In genomic region chr10:127122784-127123435, GRCm38 (mm10) we compare ENCODE assay signal across 8 mouse cellular contexts. TPM values are rescaled to one million over a fixed set of nuclear protein-coding genes. Genes with fewer than 3 reads are reported as not detected.
A peak's percentile ranks its signal among the peaks of the same experiment; 100 is the strongest.
DNase-seq lines count a peak whose midpoint lies in the region; ATAC-seq and TF ChIP-seq lines count a peak whose summit lies in the region.

No protein-coding gene starts in this region.

- H3K9ac ChIP-seq in hindbrain, postnatal 0 days (replicated peaks; ENCODE audit: low read length) = peak overlapping the region; percentile 44
- peak overlapping the region; percentile 62 for H3K9ac ChIP-seq in liver, embryonic 12.5 days

- H3K4me3 ChIP-seq in embryonic facial prominence, embryonic 10.5 days = peak overlapping the region; percentile 54
- peak overlapping the region; percentile 27 for H3K4me3 ChIP-seq in hindbrain, postnatal 0 days (ENCODE audit: low read length)
- peak overlapping the region; percentile 42 for H3K4me3 ChIP-seq in liver, embryonic 12.5 days

- TF ChIP-seq CTCF in hindbrain, postnatal 0 days (IDR thresholded peaks at IDR 0.05; ENCODE audit: low read depth) = no peak

- DNase-seq in adrenal gland, adult 2 months = peak; percentile 26
- no peak for DNase-seq in adrenal gland, adult 8-10 months
- DNase-seq in MEL-GATA-1-ER (ENCODE audit: extremely low read depth, low read depth) = peak; percentile 79
- DNase-seq in embryonic facial prominence, embryonic 10.5 days (ENCODE audit: low spot score) = peak; percentile 61
- DNase-seq in hindbrain, postnatal 0 days (ENCODE audit: low spot score) = peak; percentile 81
- peak; percentile 66 for DNase-seq in right cerebral cortex, adult 18-20 months

- H3K4me2 ChIP-seq in hindbrain, postnatal 0 days (ENCODE audit: low read depth, low read length) = peak overlapping the region; percentile 85
- H3K4me2 ChIP-seq in liver, embryonic 12.5 days = peak overlapping the region; percentile 89

- peak overlapping the region; percentile 26 for H3K27ac ChIP-seq in embryonic facial prominence, embryonic 10.5 days (replicated peaks)
- H3K27ac ChIP-seq in hindbrain, postnatal 0 days = peak overlapping the region; percentile 86
- peak overlapping the region; percentile 89 for H3K27ac ChIP-seq in liver, embryonic 12.5 days

- no peaks in the 10 kb centered on the region for H3K27me3 ChIP-seq in embryonic facial prominence, embryonic 10.5 days (replicated peaks; ENCODE audit: low read depth, poor library complexity, severe bottlenecking)
- no peaks in the 10 kb centered on the region for H3K27me3 ChIP-seq in hindbrain, postnatal 0 days (ENCODE audit: insufficient read depth, low read length)
- no peaks in the 10 kb centered on the region for H3K27me3 ChIP-seq in liver, embryonic 12.5 days (replicated peaks)

- peaks cover 26% of the 10 kb centered on the region for H3K4me1 ChIP-seq in embryonic facial prominence, embryonic 10.5 days
- 0 out of 2 replicates have a peak, but pooled peaks cover 8% of the 10 kb centered on the region for H3K4me1 ChIP-seq in hindbrain, postnatal 0 days (ENCODE audit: insufficient read depth, low read length)
- H3K4me1 ChIP-seq in liver, embryonic 12.5 days = peaks cover 69% of the 10 kb centered on the region

- ATAC-seq in hindbrain, postnatal 0 days = peak; percentile 41
- peak; percentile 73 for ATAC-seq in liver, embryonic 12.5 days
- no peak for ATAC-seq in granulocyte monocyte progenitor cell, adult 5-6 weeks (replicated peaks; ENCODE audit: poor library complexity, severe bottlenecking)

- no peaks in the 10 kb centered on the region for H3K9me3 ChIP-seq in embryonic facial prominence, embryonic 10.5 days
- no peaks in the 10 kb centered on the region for H3K9me3 ChIP-seq in hindbrain, postnatal 0 days (ENCODE audit: low read length)
- no peaks in the 10 kb centered on the region for H3K9me3 ChIP-seq in liver, embryonic 12.5 days (replicated peaks)

- WGBS in embryonic facial prominence, embryonic 10.5 days = 12% methylated on average over 13 of the region's 13 CpGs
- 6% methylated on average over 13 of the region's 13 CpGs for WGBS in hindbrain, postnatal 0 days
- 22% methylated on average over 13 of the region's 13 CpGs for WGBS in liver, embryonic 12.5 days (ENCODE audit: insufficient replicate concordance)

- peaks cover 17% of the 10 kb centered on the region for H3K36me3 ChIP-seq in embryonic facial prominence, embryonic 10.5 days (replicated peaks)
- H3K36me3 ChIP-seq in hindbrain, postnatal 0 days (ENCODE audit: insufficient read depth, low read length) = peaks cover 10% of the 10 kb centered on the region; the same call in 1 of the 2 replicates
- H3K36me3 ChIP-seq in liver, embryonic 12.5 days = peaks cover 19% of the 10 kb centered on the region

RNA-seq across cellular contexts. Expression of gene Os9, which starts 2.0 kb away (rescaled TPM):
- total RNA-seq in adrenal gland, adult 2 months (2021) = 100 to 1,000 TPM; 127 to 147 TPM
- 82.2 and 108 TPM in 2 replicates for polyA plus RNA-seq in adrenal gland, adult 2 months (2012; rRNA removed)
- 100 to 1,000 TPM; 139 to 153 (median 150) TPM for total RNA-seq in adrenal gland, adult 8-10 months (2022)
- polyA plus RNA-seq in embryonic facial prominence, embryonic 10.5 days (2016; fragmentation: Nextera tagmentation; extraction: Ambion mirVana) = 59.7 and 60.1 TPM in 2 replicates
- total RNA-seq in hindbrain, postnatal 0 days (2014; rRNA removed) = 118 and 119 TPM in 2 replicates
- 128 and 129 TPM in 2 replicates for polyA plus RNA-seq in hindbrain, postnatal 0 days (2015; fragmentation: Nextera tagmentation; extraction: Ambion mirVana)
- polyA plus RNA-seq in liver, embryonic 12.5 days (2016; fragmentation: Nextera tagmentation; extraction: Ambion mirVana) = 49.5 and 51.4 TPM in 2 replicates
- total RNA-seq in granulocyte monocyte progenitor cell, adult 5-6 weeks (2014; fragmentation: Nextera tagmentation) = 73.3 and 80.0 TPM in 2 replicates
- 202 and 218 TPM in 2 replicates for total RNA-seq in granulocyte monocyte progenitor cell, adult 5-6 weeks (2017)

RNA-seq across cellular contexts. Expression of gene B4galnt1, which starts 42.1 kb away (rescaled TPM):
- 10 to 100 TPM in 1 of 2 experiments, 1 to 10 TPM in 1; 8.3 to 11.6 TPM for total RNA-seq in adrenal gland, adult 2 months (2021)
- 17.8 and 19.1 TPM in 2 replicates for polyA plus RNA-seq in adrenal gland, adult 2 months (2012; rRNA removed)
- total RNA-seq in adrenal gland, adult 8-10 months (2022) = 10 to 100 TPM in 2 of 4 experiments, 1 to 10 TPM in 2; 8.8 to 13.4 (median 11.1) TPM
- 3.0 and 3.8 TPM in 2 replicates for polyA plus RNA-seq in embryonic facial prominence, embryonic 10.5 days (2016; fragmentation: Nextera tagmentation; extraction: Ambion mirVana)
- total RNA-seq in hindbrain, postnatal 0 days (2014; rRNA removed) = 111 and 112 TPM in 2 replicates
- polyA plus RNA-seq in hindbrain, postnatal 0 days (2015; fragmentation: Nextera tagmentation; extraction: Ambion mirVana) = 56.7 and 65.3 TPM in 2 replicates
- 12.6 TPM in 2 replicates for polyA plus RNA-seq in liver, embryonic 12.5 days (2016; fragmentation: Nextera tagmentation; extraction: Ambion mirVana)
- total RNA-seq in granulocyte monocyte progenitor cell, adult 5-6 weeks (2014; fragmentation: Nextera tagmentation) = 288 and 308 TPM in 2 replicates
- total RNA-seq in granulocyte monocyte progenitor cell, adult 5-6 weeks (2017) = 141 and 161 TPM in 2 replicates

RNA-seq across cellular contexts. Expression of gene Agap2, which starts 47.8 kb away (rescaled TPM):
- total RNA-seq in adrenal gland, adult 2 months (2021) = 1 to 10 TPM; 2.2 to 3.8 TPM
- polyA plus RNA-seq in adrenal gland, adult 2 months (2012; rRNA removed) = 8.7 and 9.8 TPM in 2 replicates
- 1 to 10 TPM; 3.0 to 7.5 (median 5.5) TPM for total RNA-seq in adrenal gland, adult 8-10 months (2022)
- 0.04 and 0.21 TPM in 2 replicates for polyA plus RNA-seq in embryonic facial prominence, embryonic 10.5 days (2016; fragmentation: Nextera tagmentation; extraction: Ambion mirVana)
- total RNA-seq in hindbrain, postnatal 0 days (2014; rRNA removed) = 229 and 238 TPM in 2 replicates
- polyA plus RNA-seq in hindbrain, postnatal 0 days (2015; fragmentation: Nextera tagmentation; extraction: Ambion mirVana) = 4.1 and 4.9 TPM in 2 replicates
- 0.92 and 1.6 TPM in 2 replicates for polyA plus RNA-seq in liver, embryonic 12.5 days (2016; fragmentation: Nextera tagmentation; extraction: Ambion mirVana)
- total RNA-seq in granulocyte monocyte progenitor cell, adult 5-6 weeks (2014; fragmentation: Nextera tagmentation) = 26.3 and 27.2 TPM in 2 replicates
- 18.8 and 34.4 TPM in 2 replicates for total RNA-seq in granulocyte monocyte progenitor cell, adult 5-6 weeks (2017)

RNA-seq across cellular contexts. Expression of gene Tspan31, which starts 52.8 kb away (rescaled TPM):
- total RNA-seq in adrenal gland, adult 2 months (2021) = 100 to 1,000 TPM; 115 to 129 TPM
- polyA plus RNA-seq in adrenal gland, adult 2 months (2012; rRNA removed) = 53.3 and 62.3 TPM in 2 replicates
- total RNA-seq in adrenal gland, adult 8-10 months (2022) = 100 to 1,000 TPM; 120 to 138 (median 128) TPM
- polyA plus RNA-seq in embryonic facial prominence, embryonic 10.5 days (2016; fragmentation: Nextera tagmentation; extraction: Ambion mirVana) = 168 and 180 TPM in 2 replicates
- 113 and 129 TPM in 2 replicates for total RNA-seq in hindbrain, postnatal 0 days (2014; rRNA removed)
- polyA plus RNA-seq in hindbrain, postnatal 0 days (2015; fragmentation: Nextera tagmentation; extraction: Ambion mirVana) = 105 and 107 TPM in 2 replicates
- 75.2 and 81.9 TPM in 2 replicates for polyA plus RNA-seq in liver, embryonic 12.5 days (2016; fragmentation: Nextera tagmentation; extraction: Ambion mirVana)
- 92.4 and 102 TPM in 2 replicates for total RNA-seq in granulocyte monocyte progenitor cell, adult 5-6 weeks (2014; fragmentation: Nextera tagmentation)
- 82.5 and 82.6 TPM in 2 replicates for total RNA-seq in granulocyte monocyte progenitor cell, adult 5-6 weeks (2017)

RNA-seq across cellular contexts. Expression of gene Slc26a10, which starts 57.5 kb away (rescaled TPM):
- under 1 TPM; 0.35 to 0.58 TPM for total RNA-seq in adrenal gland, adult 2 months (2021)
- polyA plus RNA-seq in adrenal gland, adult 2 months (2012; rRNA removed) = 1.1 and 2.4 TPM in 2 replicates
- total RNA-seq in adrenal gland, adult 8-10 months (2022) = 1 to 10 TPM in 1 of 4 experiments, under 1 TPM in 3; 0.21 to 2.3 (median 0.48) TPM
- polyA plus RNA-seq in embryonic facial prominence, embryonic 10.5 days (2016; fragmentation: Nextera tagmentation; extraction: Ambion mirVana) = 2.1 and 2.9 TPM in 2 replicates
- total RNA-seq in hindbrain, postnatal 0 days (2014; rRNA removed) = 0.31 TPM in 1 of 2 replicates, not detected in the other
- 0.79 and 1.1 TPM in 2 replicates for polyA plus RNA-seq in hindbrain, postnatal 0 days (2015; fragmentation: Nextera tagmentation; extraction: Ambion mirVana)
- polyA plus RNA-seq in liver, embryonic 12.5 days (2016; fragmentation: Nextera tagmentation; extraction: Ambion mirVana) = 3.0 and 3.6 TPM in 2 replicates
- total RNA-seq in granulocyte monocyte progenitor cell, adult 5-6 weeks (2014; fragmentation: Nextera tagmentation) = 0.15 TPM in 1 of 2 replicates, not detected in the other
- total RNA-seq in granulocyte monocyte progenitor cell, adult 5-6 weeks (2017) = 0.26 and 0.88 TPM in 2 replicates

Comparison
In these comparisons a context has a peak if more than half of its experiments do, and no peak if none do; other contexts are left out.
1. H3K27ac ChIP-seq: peak in every context shown above with its lines; median percentile 89 in liver, embryonic 12.5 days; 86 in hindbrain, postnatal 0 days; 26 in embryonic facial prominence, embryonic 10.5 days.